Mouse (Mus musculus) liver, postnatal 0 days (tissue): ENCODE measurements at regions not wholly inside any gene's neighbourhood (a gene's known extent, or its start where the extent isn't known, plus 50 kb on each side); places are given as distances from the start of the nearest gene placed in this dataset.

Experiments used
- ATAC-seq: fragments of 200-750 bp; cut with Nextera tagmentation; 2 replicates; pipeline ENCODE4 v1.8.0; 2017; ENCODE audit warnings: mild to moderate bottlenecking, moderate library complexity
- DNase-seq: peaks from one replicate; pipeline ENCODE4 v3.0.0-alpha.2; 2016
- H3K27ac ChIP-seq: fragments of 300-500 bp; sonication (generic); 2 replicates; pipeline ENCODE4 v1.5.1; 2014; ENCODE audit warnings: antibody characterized with exemption, moderate library complexity, mild to moderate bottlenecking, low read depth
- H3K27me3 ChIP-seq: fragments of 300-500 bp; sonication (generic); 2 replicates; pipeline ENCODE4 v1.6.1; 2014; ENCODE audit warnings: low read length, control low read depth, mixed read lengths; ENCODE audit not compliant: insufficient read depth
- H3K36me3 ChIP-seq: fragments of 300-500 bp; sonication (generic); replicated peaks from 2 replicates; pipeline ENCODE4 v1.6.1; 2014; ENCODE audit warnings: mild to moderate bottlenecking, control low read depth, low read length, moderate library complexity, mixed read lengths; ENCODE audit not compliant: insufficient read depth
- H3K4me1 ChIP-seq: fragments of 300-500 bp; sonication (generic); 2 replicates; pipeline ENCODE4 v1.6.1; 2014; ENCODE audit warnings: antibody characterized with exemption, mild to moderate bottlenecking, control low read depth; ENCODE audit not compliant: insufficient read depth
- H3K4me2 ChIP-seq: fragments of 300-500 bp; sonication (generic); 2 replicates; pipeline ENCODE4 v1.6.1; 2014; ENCODE audit warnings: low read depth, mild to moderate bottlenecking, low read length, moderate library complexity, mixed read lengths
- H3K4me3 ChIP-seq: fragments of 300-500 bp; sonication (generic); 2 replicates; pipeline ENCODE4 v1.5.1; 2014; ENCODE audit warnings: low read depth, low read length
- H3K9ac ChIP-seq: fragments of 300-500 bp; sonication (generic); replicated peaks from 2 replicates; pipeline ENCODE4 v1.6.1; 2014; ENCODE audit warnings: mild to moderate bottlenecking, moderate library complexity
- H3K9me3 ChIP-seq: fragments of 300-500 bp; sonication (generic); 2 replicates; pipeline ENCODE4 v1.6.1; 2016; ENCODE audit warnings: mild to moderate bottlenecking, control low read depth, low read length, mixed read lengths
- CTCF ChIP-seq: sonication (generic); IDR thresholded peaks from 2 replicates; pipeline ENCODE4 v1.5.1; 2016; ENCODE audit warnings: antibody characterized with exemption, low read depth
- EP300 ChIP-seq: IDR thresholded peaks from 2 replicates; pipeline ENCODE4 v1.6.1; 2016; ENCODE audit warnings: antibody characterized with exemption, low read depth, mild to moderate bottlenecking
- WGBS: fragments of 180-500 bp; shearing (Covaris S2); extraction: QIAGEN DNeasy Blood & Tissue Kit; methylation state at CpG from one replicate; pipeline ENCODE4 v1.1.7; 2014; ENCODE audit not compliant: insufficient replicate concordance; 5-methylcytosine and 5-hydroxymethylcytosine counted together

GRCm38 (mm10) chr16:30172136-30172731 lies 95.1 kb downstream of the Cpn2 start:
- H3K4me1 ChIP-seq, result peaks cover 23% of the 10 kb centered on the region
- WGBS, result 56% methylated on average over 13 of the region's 13 CpGs
- no peaks in the 10 kb centered on the region for H3K27me3 ChIP-seq
- H3K36me3 ChIP-seq, result no peaks in the 10 kb centered on the region
- H3K4me2 ChIP-seq, result no peak overlapping the region
- no peak for DNase-seq
- no peak overlapping the region for H3K9ac ChIP-seq
- H3K9me3 ChIP-seq, result no peaks in the 10 kb centered on the region
- TF ChIP-seq CTCF (no peak), EP300 (no peak)
- no peak for ATAC-seq
- no peak overlapping the region for H3K4me3 ChIP-seq
- no peak overlapping the region for H3K27ac ChIP-seq

GRCm38 (mm10) chr16:30172798-30173202 lies 94.5 kb downstream of the Cpn2 start:
- Histone ChIP-seq H3K9ac (no peak overlapping the region), H3K9me3 (no peaks in the 10 kb centered on the region), H3K36me3 (no peaks in the 10 kb centered on the region), H3K4me2 (no peak overlapping the region), H3K4me3 (no peak overlapping the region), H3K4me1 (peaks cover 23% of the 10 kb centered on the region), H3K27ac (no peak overlapping the region), H3K27me3 (no peaks in the 10 kb centered on the region)
- DNase-seq, result no peak
- WGBS, result 38% methylated on average over 9 of the region's 9 CpGs
- peak; percentile 22; the same call in 1 of the 2 replicates for ATAC-seq
- no peak for TF ChIP-seq CTCF
- no peak for TF ChIP-seq EP300

DNA sequence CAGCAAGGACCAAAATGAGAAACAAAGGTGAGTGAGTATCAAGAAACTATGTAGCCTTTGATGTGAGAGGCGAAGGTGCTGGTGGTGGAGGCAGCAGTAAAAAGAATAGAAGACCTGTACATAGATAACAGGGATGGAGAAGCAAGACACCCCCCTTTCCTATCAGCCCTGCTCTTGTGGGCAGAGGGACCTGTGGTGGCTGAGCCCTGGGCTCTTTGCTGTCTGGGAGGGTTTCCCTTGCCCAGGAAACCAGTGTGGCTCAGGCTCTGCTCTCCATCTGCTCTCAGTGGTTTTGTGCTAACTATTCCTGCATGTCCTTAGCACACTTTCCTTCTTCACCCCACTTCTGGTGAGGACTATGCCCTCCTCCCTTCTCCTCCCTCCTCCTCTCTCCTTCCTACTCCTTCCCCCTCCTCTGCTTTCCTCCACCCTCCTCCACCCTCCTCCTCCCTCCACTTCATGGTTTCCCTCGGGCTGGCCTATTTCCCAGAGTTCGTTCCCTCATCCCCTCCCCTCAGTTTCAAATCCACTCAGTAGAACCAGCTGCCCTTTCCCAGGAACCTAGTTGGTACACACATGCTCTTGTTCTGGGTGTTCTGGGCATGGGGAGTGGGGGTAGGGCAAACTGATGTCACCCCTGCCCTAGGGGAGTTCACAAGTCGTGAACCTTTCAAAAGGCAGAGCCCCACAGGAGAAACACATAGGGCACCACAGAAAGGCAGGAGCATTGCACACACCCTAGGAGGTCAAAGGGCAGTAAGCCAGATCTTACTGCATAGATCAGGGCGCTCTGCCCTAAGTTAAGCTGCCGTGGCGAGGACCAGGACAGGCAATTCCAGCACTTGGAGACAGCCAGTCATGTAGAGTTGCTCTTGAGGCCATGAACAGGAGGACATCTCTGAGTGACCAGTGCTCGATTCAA lies 93.1 kb downstream of the Cpn2 start:
- no peaks in the 10 kb centered on the region for H3K9me3 ChIP-seq
- TF ChIP-seq CTCF (no peak), EP300 (no peak)
- WGBS, result 43% methylated on average over 8 of the region's 8 CpGs
- no peaks in the 10 kb centered on the region for H3K36me3 ChIP-seq
- no peaks in the 10 kb centered on the region for H3K27me3 ChIP-seq
- H3K9ac ChIP-seq, result no peak overlapping the region
- no peak overlapping the region for H3K4me2 ChIP-seq
- no peak overlapping the region for H3K27ac ChIP-seq
- H3K4me1 ChIP-seq, result peaks cover 24% of the 10 kb centered on the region
- peak; percentile 84 for ATAC-seq
- H3K4me3 ChIP-seq, result no peak overlapping the region
- no peak for DNase-seq

- no peaks in the 10 kb centered on the region for H3K36me3 ChIP-seq
- H3K27me3 ChIP-seq, result no peaks in the 10 kb centered on the region
- WGBS, result 74% methylated on average over 5 of the region's 5 CpGs
- no peak overlapping the region for H3K4me2 ChIP-seq
- DNase-seq, result no peak
- no peak overlapping the region for H3K4me3 ChIP-seq
- H3K27ac ChIP-seq, result no peak overlapping the region
- no peak for ATAC-seq
- TF ChIP-seq EP300, result no peak
- no peak for TF ChIP-seq CTCF
- H3K4me1 ChIP-seq, result peaks cover 33% of the 10 kb centered on the region
- H3K9ac ChIP-seq, result no peak overlapping the region
- no peaks in the 10 kb centered on the region for H3K9me3 ChIP-seq
Observed at GRCm38 (mm10) chr16:30176306-30176705, 91.0 kb downstream of the Cpn2 start.

DNA sequence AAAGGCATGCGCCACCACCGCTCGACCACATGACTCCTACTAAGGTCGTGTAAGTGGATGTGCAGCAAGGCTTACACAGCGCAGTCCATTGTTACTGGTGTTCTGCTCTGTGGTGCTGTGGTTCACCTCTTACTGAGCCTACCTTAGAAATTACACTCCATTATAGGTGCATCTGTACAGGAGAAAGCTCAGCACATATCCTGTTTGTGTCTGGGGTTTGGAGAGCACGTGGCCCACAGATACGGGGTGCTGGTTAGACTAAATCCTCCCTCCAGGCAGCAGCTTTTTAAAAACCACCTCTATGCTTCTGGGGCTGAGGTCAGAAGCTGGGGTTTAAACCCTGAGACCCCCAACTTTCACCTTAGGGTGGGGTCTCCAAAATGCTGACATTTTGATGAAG lies 89.5 kb downstream of the Cpn2 start:
- Histone ChIP-seq H3K36me3 (no peaks in the 10 kb centered on the region), H3K4me1 (peaks cover 22% of the 10 kb centered on the region), H3K4me3 (no peak overlapping the region), H3K4me2 (no peak overlapping the region), H3K27ac (no peak overlapping the region), H3K9ac (no peak overlapping the region), H3K9me3 (no peaks in the 10 kb centered on the region), H3K27me3 (no peaks in the 10 kb centered on the region)
- no peak for TF ChIP-seq CTCF
- WGBS, result 66% methylated on average over 7 of the region's 7 CpGs
- ATAC-seq (no peak), DNase-seq (no peak)

GRCm38 (mm10) chr16:30178596-30178995 lies 88.7 kb downstream of the Cpn2 start:
- H3K9ac ChIP-seq, result no peak overlapping the region
- no peaks in the 10 kb centered on the region for H3K27me3 ChIP-seq
- no peaks in the 10 kb centered on the region for H3K9me3 ChIP-seq
- H3K4me2 ChIP-seq, result no peak overlapping the region
- peaks cover 18% of the 10 kb centered on the region for H3K4me1 ChIP-seq
- DNase-seq, result no peak
- no peak overlapping the region for H3K27ac ChIP-seq
- ATAC-seq, result no peak
- no peaks in the 10 kb centered on the region for H3K36me3 ChIP-seq
- 42% methylated on average over 6 of the region's 6 CpGs for WGBS
- no peak overlapping the region for H3K4me3 ChIP-seq
- no peak for TF ChIP-seq EP300
- no peak for TF ChIP-seq CTCF
